Mouse (Mus musculus) heart, embryonic 13.5 days (tissue): Measurements from ENCODE around the gene Tmem212. TPM values are rescaled to one million over a fixed set of nuclear protein-coding genes. Genes with fewer than 3 reads are reported as not detected.
A peak's percentile ranks its signal among the peaks of the same experiment; 100 is the strongest.
"Not testable (repeated sequence)": the region's sequence is repeated elsewhere in the genome, so short reads cannot be mapped to it uniquely, and the experiment has no call there.

ENCODE experiments used
- ATAC-seq: fragments of 200-750 bp; cut with Nextera tagmentation; 2 replicates; pipeline ENCODE4 v1.8.0; 2017; ENCODE audit warnings: moderate TSS enrichment; ENCODE audit not compliant: insufficient number of reproducible peaks, low FRiP score, low TSS enrichment; ENCODE audit errors: extremely low read depth
- H3K27ac ChIP-seq: fragments of 300-500 bp; sonication (generic); replicated peaks from 2 replicates; pipeline ENCODE4 v1.5.1; 2015; ENCODE audit warnings: moderate library complexity, mild to moderate bottlenecking, inconsistent platforms
- H3K27me3 ChIP-seq: fragments of 300-500 bp; sonication (generic); replicated peaks from 2 replicates; pipeline ENCODE4 v1.6.1; 2015; ENCODE audit warnings: mild to moderate bottlenecking, inconsistent platforms
- H3K36me3 ChIP-seq: fragments of 300-500 bp; sonication (generic); 2 replicates; pipeline ENCODE4 v1.6.1; 2015; ENCODE audit warnings: mild to moderate bottlenecking, inconsistent platforms
- H3K4me1 ChIP-seq: fragments of 300-500 bp; sonication (generic); 2 replicates; pipeline ENCODE4 v1.6.1; 2015; ENCODE audit warnings: inconsistent platforms
- H3K4me2 ChIP-seq: fragments of 300-500 bp; sonication (generic); 2 replicates; pipeline ENCODE4 v1.6.1; 2015; ENCODE audit warnings: inconsistent platforms, mild to moderate bottlenecking, moderate library complexity
- H3K4me3 ChIP-seq: fragments of 300-500 bp; sonication (generic); 2 replicates; pipeline ENCODE4 v1.5.1; 2015; ENCODE audit warnings: moderate library complexity, mild to moderate bottlenecking, inconsistent platforms
- H3K9ac ChIP-seq: fragments of 300-500 bp; sonication (generic); 2 replicates; pipeline ENCODE4 v1.6.1; 2015; ENCODE audit warnings: inconsistent platforms, mild to moderate bottlenecking, moderate library complexity
- H3K9me3 ChIP-seq: fragments of 300-500 bp; sonication (generic); 2 replicates; pipeline ENCODE4 v1.6.1; 2016; ENCODE audit warnings: inconsistent platforms
- WGBS: fragments of 180-500 bp; shearing (Covaris S2); methylation state at CpG from one replicate; pipeline ENCODE4 v1.1.7; 2015; ENCODE audit warnings: mixed read lengths; 5-methylcytosine and 5-hydroxymethylcytosine counted together
- polyA plus RNA-seq: library from polyadenylated mRNA; unstranded; fragments of >200 nt; fragmentation: Nextera tagmentation; extraction: Ambion mirVana; gene quantifications from 2 replicates; pipeline ENCODE4 v1.2.1, GENCODE M21; 2015

Tmem212 gene
- polyA plus RNA-seq = not detected in 2 replicates

- H3K4me2 ChIP-seq = no peak within 1 kb of the TSS
- H3K9me3 ChIP-seq = no peaks in the 10 kb centered on the region
- no peak within 1 kb of the TSS for H3K9ac ChIP-seq
- 66% methylated on average over 8 of the region's 8 CpGs for WGBS
- no peaks in the 10 kb centered on the region for H3K36me3 ChIP-seq
- peaks cover 28% of the 10 kb centered on the region for H3K4me1 ChIP-seq
- ATAC-seq = no peak
- no peaks in the 10 kb centered on the region for H3K27me3 ChIP-seq
- no peak within 1 kb of the TSS for H3K4me3 ChIP-seq
- peak within 1 kb of the TSS; percentile 24; the same call in 1 of the 2 replicates for H3K27ac ChIP-seq
Observed at GRCm38 (mm10) chr3:27896318-27896892, at the start of gene Tmem212. TSS of gene Tmem212 (minus strand) at chr3:27896368.

GRCm38 (mm10) chr3:27945397-27945796 lies 49.2 kb upstream of the Tmem212 start:
- not testable (repeated sequence) for H3K36me3 ChIP-seq, H3K4me3 ChIP-seq, H3K9me3 ChIP-seq, ATAC-seq, H3K27me3 ChIP-seq, H3K4me2 ChIP-seq, H3K4me1 ChIP-seq, H3K9ac ChIP-seq, H3K27ac ChIP-seq
- WGBS = 75% methylated on average over 2 of the region's 2 CpGs

GRCm38 (mm10) chr3:27942991-27943390 lies 46.8 kb upstream of the Tmem212 start:
- Histone ChIP-seq H3K27ac (0 out of 2 replicates have a peak overlapping the region, but pooled peaks have one; percentile 3), H3K4me3 (no peak overlapping the region), H3K9ac (no peak overlapping the region), H3K36me3 (no peaks in the 10 kb centered on the region), H3K4me1 (peaks cover 12% of the 10 kb centered on the region), H3K4me2 (no peak overlapping the region), H3K9me3 (no peaks in the 10 kb centered on the region), H3K27me3 (no peaks in the 10 kb centered on the region)
- WGBS = 67% methylated on average over 7 of the region's 7 CpGs
- ATAC-seq = no peak

GRCm38 (mm10) chr3:27941634-27942033 lies 45.5 kb upstream of the Tmem212 start:
- Histone ChIP-seq H3K36me3 (no peaks in the 10 kb centered on the region), H3K27ac (no peak overlapping the region), H3K4me2 (no peak overlapping the region), H3K4me3 (no peak overlapping the region), H3K4me1 (peaks cover 13% of the 10 kb centered on the region), H3K9me3 (no peaks in the 10 kb centered on the region), H3K27me3 (no peaks in the 10 kb centered on the region), H3K9ac (no peak overlapping the region)
- 81% methylated on average over 3 of the region's 3 CpGs for WGBS
- ATAC-seq = no peak

GRCm38 (mm10) chr3:27938381-27939323 lies 42.5 kb upstream of the Tmem212 start, which contains the start of gene Pld1:
TSS of gene Pld1 (plus strand) at chr3:27938695.
- H3K4me2 ChIP-seq = peak within 1 kb of the TSS; percentile 95
- WGBS = under 1% methylated on average over 54 of the region's 68 CpGs
- no peaks in the 10 kb centered on the region for H3K9me3 ChIP-seq
- no peaks in the 10 kb centered on the region for H3K36me3 ChIP-seq
- ATAC-seq = peak; percentile 54
- peak within 1 kb of the TSS; percentile 79 for H3K4me3 ChIP-seq
- H3K9ac ChIP-seq = peak within 1 kb of the TSS; percentile 88
- H3K4me1 ChIP-seq = peaks cover 13% of the 10 kb centered on the region
- H3K27me3 ChIP-seq = no peaks in the 10 kb centered on the region
- H3K27ac ChIP-seq = peak within 1 kb of the TSS; percentile 89

GRCm38 (mm10) chr3:27937144-27938110 lies 41.3 kb upstream of the Tmem212 start:
- Histone ChIP-seq H3K27ac (no peak overlapping the region), H3K4me1 (peaks cover 13% of the 10 kb centered on the region), H3K36me3 (no peaks in the 10 kb centered on the region), H3K27me3 (no peaks in the 10 kb centered on the region), H3K4me2 (peak overlapping the region; percentile 95), H3K4me3 (peak overlapping the region; percentile 79; the same call in 1 of the 2 replicates), H3K9me3 (no peaks in the 10 kb centered on the region), H3K9ac (no peak overlapping the region)
- 78% methylated on average over 13 of the region's 13 CpGs for WGBS
- ATAC-seq = no peak

GRCm38 (mm10) chr3:27936731-27937130 lies 40.6 kb upstream of the Tmem212 start:
- peaks cover 13% of the 10 kb centered on the region for H3K4me1 ChIP-seq
- no peaks in the 10 kb centered on the region for H3K9me3 ChIP-seq
- no peaks in the 10 kb centered on the region for H3K27me3 ChIP-seq
- H3K9ac ChIP-seq = no peak overlapping the region
- 74% methylated on average over 5 of the region's 5 CpGs for WGBS
- H3K4me3 ChIP-seq = no peak overlapping the region
- ATAC-seq = no peak
- no peak overlapping the region for H3K4me2 ChIP-seq
- H3K36me3 ChIP-seq = no peaks in the 10 kb centered on the region
- no peak overlapping the region for H3K27ac ChIP-seq

- no peak for ATAC-seq
- Histone ChIP-seq H3K36me3 (no peaks in the 10 kb centered on the region), H3K27ac (no peak overlapping the region), H3K4me3 (no peak overlapping the region), H3K9me3 (no peaks in the 10 kb centered on the region), H3K9ac (no peak overlapping the region), H3K4me2 (no peak overlapping the region), H3K27me3 (no peaks in the 10 kb centered on the region), H3K4me1 (peaks cover 13% of the 10 kb centered on the region)
- WGBS = 71% methylated on average over 3 of the region's 3 CpGs
Observed at GRCm38 (mm10) chr3:27935644-27936043, 39.5 kb upstream of the Tmem212 start.

GRCm38 (mm10) chr3:27932391-27932790 lies 36.2 kb upstream of the Tmem212 start:
- Histone ChIP-seq H3K36me3 (no peaks in the 10 kb centered on the region), H3K9ac (no peak overlapping the region), H3K4me1 (no peaks in the 10 kb centered on the region), H3K4me2 (no peak overlapping the region), H3K9me3 (no peaks in the 10 kb centered on the region), H3K4me3 (no peak overlapping the region), H3K27me3 (no peaks in the 10 kb centered on the region), H3K27ac (no peak overlapping the region)
- 73% methylated on average over 5 of the region's 5 CpGs for WGBS
- no peak for ATAC-seq

- H3K27ac ChIP-seq = no peak overlapping the region
- 79% methylated on average over 4 of the region's 4 CpGs for WGBS
Observed at GRCm38 (mm10) chr3:27929219-27929618, 33.1 kb upstream of the Tmem212 start.

GRCm38 (mm10) chr3:27924037-27924436 lies 27.9 kb upstream of the Tmem212 start:
- Histone ChIP-seq H3K27me3 (no peaks in the 10 kb centered on the region), H3K4me3 (no peak overlapping the region), H3K4me2 (no peak overlapping the region), H3K4me1 (no peaks in the 10 kb centered on the region), H3K9ac (no peak overlapping the region), H3K36me3 (no peaks in the 10 kb centered on the region), H3K27ac (no peak overlapping the region), H3K9me3 (peaks cover 9% of the 10 kb centered on the region)
- 67% methylated on average over 3 of the region's 3 CpGs for WGBS
- ATAC-seq = no peak

More at GRCm38 (mm10) chr3:27929219-27929618, 33.1 kb upstream of the Tmem212 start:
- ATAC-seq = no peak
- no peaks in the 10 kb centered on the region for H3K4me1 ChIP-seq
- no peaks in the 10 kb centered on the region for H3K9me3 ChIP-seq
- H3K4me3 ChIP-seq = no peak overlapping the region
- no peak overlapping the region for H3K9ac ChIP-seq
- H3K27me3 ChIP-seq = no peaks in the 10 kb centered on the region
- no peaks in the 10 kb centered on the region for H3K36me3 ChIP-seq
- H3K4me2 ChIP-seq = no peak overlapping the region
